Mouse (Mus musculus): ENCODE measurements around the gene Gm47289. TPM values are rescaled to one million over a fixed set of nuclear protein-coding genes. Genes with fewer than 3 reads are reported as not detected.

The Gm47289 gene
- polyA plus RNA-seq, 1 experiment from 2014 or later, result not detected

GRCm38 (mm10) chr9:119155416-119155815 is 3.5 kb upstream of the Gm47289 start:
- ATAC-seq, result peak; percentile 73
- peak; percentile 77 for DNase-seq
- Histone ChIP-seq H3K9me3 (ENCODE audit: low read length) (no peaks in the 10 kb centered on the region), H3K4me1 (ENCODE audit: insufficient read depth) (peaks cover 7% of the 10 kb centered on the region), H3K9ac (replicated peaks) (peak overlapping the region; percentile 63), H3K4me3 (ENCODE audit: low read depth, low read length) (peak overlapping the region; percentile 45), H3K4me2 (ENCODE audit: low read depth, low read length) (peak overlapping the region; percentile 69), H3K27me3 (ENCODE audit: insufficient read depth, low read length) (0 out of 2 replicates have a peak, but pooled peaks cover 3% of the 10 kb centered on the region), H3K27ac (ENCODE audit: low read depth) (peak overlapping the region; percentile 53), H3K36me3 (replicated peaks; ENCODE audit: insufficient read depth, low read length) (no peaks in the 10 kb centered on the region; the same call in 1 of the 2 replicates)
- TF ChIP-seq EP300 (IDR thresholded peaks at IDR 0.05; ENCODE audit: low read depth) (no peak; the same call in 1 of the 2 replicates), CTCF (IDR thresholded peaks at IDR 0.05; ENCODE audit: low read depth) (no peak)
- 53% methylated on average over 8 of the region's 8 CpGs for WGBS (ENCODE audit: insufficient replicate concordance)

- peak; percentile 8; the same call in 1 of the 2 replicates for ATAC-seq
- WGBS (ENCODE audit: insufficient replicate concordance), result 36% methylated on average over 7 of the region's 7 CpGs
- no peaks in the 10 kb centered on the region; the same call in 1 of the 2 replicates for H3K36me3 ChIP-seq (replicated peaks; ENCODE audit: insufficient read depth, low read length)
- no peak for DNase-seq
- TF ChIP-seq CTCF (IDR thresholded peaks at IDR 0.05; ENCODE audit: low read depth) (no peak), EP300 (IDR thresholded peaks at IDR 0.05; ENCODE audit: low read depth) (no peak)
- H3K27me3 ChIP-seq (ENCODE audit: insufficient read depth, low read length), result 0 out of 2 replicates have a peak, but pooled peaks cover 3% of the 10 kb centered on the region
- no peaks in the 10 kb centered on the region for H3K9me3 ChIP-seq (ENCODE audit: low read length)
- H3K4me1 ChIP-seq (ENCODE audit: insufficient read depth), result peaks cover 8% of the 10 kb centered on the region
- peak overlapping the region; percentile 53 for H3K27ac ChIP-seq (ENCODE audit: low read depth)
- peak overlapping the region; percentile 63 for H3K9ac ChIP-seq (replicated peaks)
- H3K4me2 ChIP-seq (ENCODE audit: low read depth, low read length), result peak overlapping the region; percentile 69
- peak overlapping the region; percentile 45 for H3K4me3 ChIP-seq (ENCODE audit: low read depth, low read length)
Observed at GRCm38 (mm10) chr9:119155826-119156225, 3.1 kb upstream of the Gm47289 start.

- 0 out of 2 replicates have a peak, but pooled peaks cover 3% of the 10 kb centered on the region for H3K27me3 ChIP-seq (ENCODE audit: insufficient read depth, low read length)
- WGBS (ENCODE audit: insufficient replicate concordance), result 2% methylated on average over 65 of the region's 65 CpGs
- TF ChIP-seq CTCF (IDR thresholded peaks at IDR 0.05; ENCODE audit: low read depth), result peak; percentile 79
- no peak for TF ChIP-seq EP300 (IDR thresholded peaks at IDR 0.05; ENCODE audit: low read depth)
- peak within 1 kb of the TSS; percentile 63 for H3K9ac ChIP-seq (replicated peaks)
- peak within 1 kb of the TSS; percentile 72 for H3K27ac ChIP-seq (ENCODE audit: low read depth)
- H3K9me3 ChIP-seq (ENCODE audit: low read length), result no peaks in the 10 kb centered on the region
- H3K4me1 ChIP-seq (ENCODE audit: insufficient read depth), result peaks cover 10% of the 10 kb centered on the region
- peak; percentile 65 for ATAC-seq
- DNase-seq, result peak; percentile 84
- H3K4me3 ChIP-seq (ENCODE audit: low read depth, low read length), result peak within 1 kb of the TSS; percentile 45
- peak within 1 kb of the TSS; percentile 69 for H3K4me2 ChIP-seq (ENCODE audit: low read depth, low read length)
- no peaks in the 10 kb centered on the region; the same call in 1 of the 2 replicates for H3K36me3 ChIP-seq (replicated peaks; ENCODE audit: insufficient read depth, low read length)
Observed at GRCm38 (mm10) chr9:119156278-119157201, 2.4 kb upstream of the Gm47289 start, which contains the start of gene Acaa1b. Gene Acaa1b, minus strand, starts transcription at chr9:119157093.

GRCm38 (mm10) chr9:119160689-119161088 is 1.7 kb downstream of the Gm47289 start:
- 0 out of 2 replicates have a peak, but pooled peaks cover under 1% of the 10 kb centered on the region for H3K27me3 ChIP-seq (ENCODE audit: insufficient read depth, low read length)
- peak; percentile 56 for DNase-seq

GRCm38 (mm10) chr9:119164743-119165142 is 5.8 kb downstream of the Gm47289 start:
- WGBS (ENCODE audit: insufficient replicate concordance), result 58% methylated on average over 7 of the region's 7 CpGs
- Histone ChIP-seq H3K9ac (replicated peaks) (no peak overlapping the region; the same call in 1 of the 2 replicates), H3K27me3 (ENCODE audit: insufficient read depth, low read length) (no peaks in the 10 kb centered on the region), H3K27ac (ENCODE audit: low read depth) (peak overlapping the region; percentile 98), H3K4me3 (ENCODE audit: low read depth, low read length) (no peak overlapping the region), H3K4me2 (ENCODE audit: low read depth, low read length) (no peak overlapping the region), H3K36me3 (replicated peaks; ENCODE audit: insufficient read depth, low read length) (no peaks in the 10 kb centered on the region), H3K4me1 (ENCODE audit: insufficient read depth) (peaks cover 9% of the 10 kb centered on the region), H3K9me3 (ENCODE audit: low read length) (no peaks in the 10 kb centered on the region)
- peak; percentile 46 for DNase-seq
- peak; percentile 87 for ATAC-seq
- TF ChIP-seq EP300 (IDR thresholded peaks at IDR 0.05; ENCODE audit: low read depth) (peak; percentile 88), CTCF (IDR thresholded peaks at IDR 0.05; ENCODE audit: low read depth) (no peak)

More at GRCm38 (mm10) chr9:119160689-119161088, 1.7 kb downstream of the Gm47289 start:
- H3K9ac ChIP-seq (replicated peaks), result no peak overlapping the region
- ATAC-seq, result peak; percentile 58
- H3K36me3 ChIP-seq (replicated peaks; ENCODE audit: insufficient read depth, low read length), result no peaks in the 10 kb centered on the region
- no peaks in the 10 kb centered on the region for H3K9me3 ChIP-seq (ENCODE audit: low read length)
- no peak overlapping the region for H3K4me3 ChIP-seq (ENCODE audit: low read depth, low read length)
- H3K4me2 ChIP-seq (ENCODE audit: low read depth, low read length), result no peak overlapping the region
- peak overlapping the region; percentile 74 for H3K27ac ChIP-seq (ENCODE audit: low read depth)
- TF ChIP-seq CTCF (IDR thresholded peaks at IDR 0.05; ENCODE audit: low read depth) (no peak), EP300 (IDR thresholded peaks at IDR 0.05; ENCODE audit: low read depth) (no peak)
- WGBS (ENCODE audit: insufficient replicate concordance), result 74% methylated on average over 3 of the region's 3 CpGs
- H3K4me1 ChIP-seq (ENCODE audit: insufficient read depth), result peaks cover 7% of the 10 kb centered on the region

GRCm38 (mm10) chr9:119165548-119165947 is 6.6 kb downstream of the Gm47289 start:
- Histone ChIP-seq H3K36me3 (replicated peaks; ENCODE audit: insufficient read depth, low read length) (no peaks in the 10 kb centered on the region), H3K9ac (replicated peaks) (peak overlapping the region; percentile 37), H3K9me3 (ENCODE audit: low read length) (no peaks in the 10 kb centered on the region), H3K4me1 (ENCODE audit: insufficient read depth) (peaks cover 5% of the 10 kb centered on the region; the same call in 1 of the 2 replicates), H3K27ac (ENCODE audit: low read depth) (peak overlapping the region; percentile 98), H3K4me3 (ENCODE audit: low read depth, low read length) (no peak overlapping the region), H3K4me2 (ENCODE audit: low read depth, low read length) (no peak overlapping the region), H3K27me3 (ENCODE audit: insufficient read depth, low read length) (no peaks in the 10 kb centered on the region)
- TF ChIP-seq CTCF (IDR thresholded peaks at IDR 0.05; ENCODE audit: low read depth) (no peak), EP300 (IDR thresholded peaks at IDR 0.05; ENCODE audit: low read depth) (no peak)
- peak; percentile 65 for ATAC-seq
- WGBS (ENCODE audit: insufficient replicate concordance), result 68% methylated on average over 6 of the region's 6 CpGs
- DNase-seq, result peak; percentile 58
